Comparison of ENCODE assay signal across 8 mouse cellular contexts in genomic region chr17:66076934-66077333, GRCm38 (mm10). TPM values are rescaled to one million over a fixed set of nuclear protein-coding genes. Genes with fewer than 3 reads are reported as not detected.
DNase-seq lines count a peak whose midpoint lies in the region; ATAC-seq and TF ChIP-seq lines count a peak whose summit lies in the region.

Ankrd12 (minus strand) TSS chr17:66077089.

- peak within 1 kb of the TSS; percentile 63 for H3K27ac ChIP-seq in ES-Bruce4 (ENCODE audit: insufficient read depth, low read length)
- H3K27ac ChIP-seq in forebrain, embryonic 12.5 days = peak within 1 kb of the TSS; percentile 94
- peak within 1 kb of the TSS; percentile 88 for H3K27ac ChIP-seq in heart, postnatal 0 days (ENCODE audit: low read depth)
- peak within 1 kb of the TSS; percentile 99 for H3K27ac ChIP-seq in liver, embryonic 15.5 days (replicated peaks)
- H3K27ac ChIP-seq in neural tube, embryonic 11.5 days (ENCODE audit: low read depth, low read length) = peak within 1 kb of the TSS; percentile 89
- peak within 1 kb of the TSS; percentile 93 for H3K27ac ChIP-seq in stomach, embryonic 16.5 days (ENCODE audit: low read length)

- 0 out of 2 replicates have a peak, but pooled peaks have one; percentile 29 for TF ChIP-seq EP300 in ES-Bruce4 (IDR thresholded peaks at IDR 0.05; ENCODE audit: insufficient read depth, low read depth, low read length)
- TF ChIP-seq EP300 in heart, postnatal 0 days (IDR thresholded peaks at IDR 0.05; ENCODE audit: low read depth) = no peak

- no peaks in the 10 kb centered on the region for H3K9me3 ChIP-seq in ES-Bruce4 (replicated peaks; ENCODE audit: control insufficient read depth, insufficient read depth, low read length, poor library complexity, severe bottlenecking)
- no peaks in the 10 kb centered on the region for H3K9me3 ChIP-seq in forebrain, embryonic 12.5 days
- no peaks in the 10 kb centered on the region for H3K9me3 ChIP-seq in heart, postnatal 0 days (replicated peaks; ENCODE audit: control insufficient read depth, low read length)
- no peaks in the 10 kb centered on the region for H3K9me3 ChIP-seq in liver, embryonic 15.5 days (replicated peaks)
- H3K9me3 ChIP-seq in neural tube, embryonic 11.5 days (ENCODE audit: control insufficient read depth, low read length) = no peaks in the 10 kb centered on the region
- no peaks in the 10 kb centered on the region for H3K9me3 ChIP-seq in stomach, embryonic 16.5 days (replicated peaks; ENCODE audit: control insufficient read depth, low read length)

- peak; percentile 99 for ATAC-seq in forebrain, embryonic 12.5 days (ENCODE audit: low FRiP score)
- ATAC-seq in heart, postnatal 0 days (ENCODE audit: insufficient read depth, low read depth) = peak; percentile 99
- peak; percentile 95 for ATAC-seq in liver, embryonic 15.5 days (ENCODE audit: insufficient read depth)
- ATAC-seq in neural tube, embryonic 11.5 days (ENCODE audit: insufficient read depth, low FRiP score, low TSS enrichment) = peak; percentile 98
- ATAC-seq in stomach, embryonic 16.5 days (ENCODE audit: insufficient read depth, low FRiP score) = peak; percentile 99

- WGBS in forebrain, embryonic 12.5 days = 3% methylated on average over 52 of the region's 53 CpGs
- WGBS in heart, postnatal 0 days = 3% methylated on average over 52 of the region's 53 CpGs
- 2% methylated on average over 53 of the region's 53 CpGs for WGBS in liver, embryonic 15.5 days (ENCODE audit: insufficient replicate concordance)
- WGBS in neural tube, embryonic 11.5 days = under 1% methylated on average over 53 of the region's 53 CpGs
- 3% methylated on average over 51 of the region's 53 CpGs for WGBS in stomach, embryonic 16.5 days

- H3K9ac ChIP-seq in ES-Bruce4 (ENCODE audit: low read depth, poor library complexity, severe bottlenecking) = peak within 1 kb of the TSS; percentile 96
- H3K9ac ChIP-seq in forebrain, embryonic 12.5 days = peak within 1 kb of the TSS; percentile 83
- peak within 1 kb of the TSS; percentile 79 for H3K9ac ChIP-seq in heart, postnatal 0 days (replicated peaks; ENCODE audit: low read depth, low read length)
- H3K9ac ChIP-seq in liver, embryonic 15.5 days = peak within 1 kb of the TSS; percentile 80
- peak within 1 kb of the TSS; percentile 76 for H3K9ac ChIP-seq in neural tube, embryonic 11.5 days (ENCODE audit: low read length)
- peak within 1 kb of the TSS; percentile 90 for H3K9ac ChIP-seq in stomach, embryonic 16.5 days (ENCODE audit: low read length)

- H3K4me1 ChIP-seq in ES-Bruce4 (ENCODE audit: control insufficient read depth, insufficient read depth, low read length) = no peaks in the 10 kb centered on the region
- peaks cover 15% of the 10 kb centered on the region for H3K4me1 ChIP-seq in forebrain, embryonic 12.5 days
- H3K4me1 ChIP-seq in heart, postnatal 0 days (ENCODE audit: control insufficient read depth, insufficient read depth) = peaks cover 3% of the 10 kb centered on the region; the same call in 1 of the 2 replicates
- peaks cover 28% of the 10 kb centered on the region for H3K4me1 ChIP-seq in liver, embryonic 15.5 days (replicated peaks)
- H3K4me1 ChIP-seq in neural tube, embryonic 11.5 days (ENCODE audit: control insufficient read depth, insufficient read depth, low read length) = peaks cover 11% of the 10 kb centered on the region; the same call in 1 of the 2 replicates
- H3K4me1 ChIP-seq in stomach, embryonic 16.5 days (ENCODE audit: control insufficient read depth, insufficient read depth, low read length) = peaks cover 14% of the 10 kb centered on the region; the same call in 1 of the 2 replicates

- H3K27me3 ChIP-seq in ES-Bruce4 (ENCODE audit: control insufficient read depth, insufficient read depth, low read length, poor library complexity, severe bottlenecking) = peaks cover 3% of the 10 kb centered on the region; the same call in 1 of the 2 replicates
- no peaks in the 10 kb centered on the region; the same call in 1 of the 2 replicates for H3K27me3 ChIP-seq in forebrain, embryonic 12.5 days
- H3K27me3 ChIP-seq in heart, postnatal 0 days (ENCODE audit: control insufficient read depth, insufficient read depth, low read length) = no peaks in the 10 kb centered on the region
- no peaks in the 10 kb centered on the region for H3K27me3 ChIP-seq in liver, embryonic 15.5 days
- no peaks in the 10 kb centered on the region for H3K27me3 ChIP-seq in neural tube, embryonic 11.5 days (ENCODE audit: control insufficient read depth, insufficient read depth, low read length)
- H3K27me3 ChIP-seq in stomach, embryonic 16.5 days (ENCODE audit: control insufficient read depth, insufficient read depth, low read length) = no peaks in the 10 kb centered on the region

- TF ChIP-seq POLR2A in ES-Bruce4 (IDR thresholded peaks at IDR 0.05; ENCODE audit: insufficient read depth, low read length) = peak; percentile 33

- H3K4me3 ChIP-seq in ES-Bruce4 (ENCODE audit: low read depth, low read length) = peak within 1 kb of the TSS; percentile 99
- peak within 1 kb of the TSS; percentile 98 for H3K4me3 ChIP-seq in forebrain, embryonic 12.5 days (replicated peaks)
- H3K4me3 ChIP-seq in heart, postnatal 0 days (ENCODE audit: low read depth, low read length) = peak within 1 kb of the TSS; percentile 87
- peak within 1 kb of the TSS; percentile 97 for H3K4me3 ChIP-seq in liver, embryonic 15.5 days (replicated peaks)
- H3K4me3 ChIP-seq in neural tube, embryonic 11.5 days (ENCODE audit: low read depth, low read length) = peak within 1 kb of the TSS; percentile 96
- peak within 1 kb of the TSS; percentile 90 for H3K4me3 ChIP-seq in stomach, embryonic 16.5 days (replicated peaks; ENCODE audit: low read length)

- H3K36me3 ChIP-seq in ES-Bruce4 (ENCODE audit: control insufficient read depth, insufficient read depth, low read length, poor library complexity, severe bottlenecking) = peaks cover 15% of the 10 kb centered on the region
- H3K36me3 ChIP-seq in forebrain, embryonic 12.5 days (replicated peaks) = peaks cover 18% of the 10 kb centered on the region
- peaks cover 36% of the 10 kb centered on the region for H3K36me3 ChIP-seq in heart, postnatal 0 days (replicated peaks; ENCODE audit: control insufficient read depth, insufficient read depth, low read length)
- peaks cover 24% of the 10 kb centered on the region for H3K36me3 ChIP-seq in liver, embryonic 15.5 days (replicated peaks)
- H3K36me3 ChIP-seq in neural tube, embryonic 11.5 days (ENCODE audit: control insufficient read depth, insufficient read depth, low read length) = peaks cover 3% of the 10 kb centered on the region; the same call in 1 of the 2 replicates
- peaks cover 7% of the 10 kb centered on the region; the same call in 1 of the 2 replicates for H3K36me3 ChIP-seq in stomach, embryonic 16.5 days (ENCODE audit: control insufficient read depth, insufficient read depth, low read length)

- peak within 1 kb of the TSS; percentile 87 for H3K4me2 ChIP-seq in forebrain, embryonic 12.5 days
- peak within 1 kb of the TSS; percentile 86 for H3K4me2 ChIP-seq in heart, postnatal 0 days (ENCODE audit: low read depth, low read length)
- peak within 1 kb of the TSS; percentile 98 for H3K4me2 ChIP-seq in liver, embryonic 15.5 days
- H3K4me2 ChIP-seq in neural tube, embryonic 11.5 days (ENCODE audit: low read depth) = peak within 1 kb of the TSS; percentile 81
- H3K4me2 ChIP-seq in stomach, embryonic 16.5 days (ENCODE audit: low read depth, low read length) = peak within 1 kb of the TSS; percentile 88

- DNase-seq in c-Kit-positive CD71-positive TER-119-positive erythroid progenitor cells, embryonic 14.5 days (ENCODE audit: low spot score) = peak; percentile 90
- DNase-seq in heart, postnatal 0 days (ENCODE audit: low spot score) = peak; percentile 89
- DNase-seq in kidney, postnatal 4 days = peak; percentile 96 to 98
- DNase-seq in neural tube, embryonic 11.5 days (ENCODE audit: low spot score) = peak; percentile 95

- no peak for TF ChIP-seq CTCF in ES-Bruce4 (IDR thresholded peaks at IDR 0.05; ENCODE audit: low read depth, low read length)
- no peak for TF ChIP-seq CTCF in heart, postnatal 0 days (IDR thresholded peaks at IDR 0.05; ENCODE audit: low read depth)

RNA-seq across cellular contexts. Expression of gene Ankrd12, which starts in this region (rescaled TPM):
- polyA plus RNA-seq in ES-Bruce4 (2011; ENCODE audit: insufficient read depth, insufficient read length, low read depth, missing spikeins) = 19.5 and 21.8 TPM in 2 replicates
- polyA plus RNA-seq in forebrain, embryonic 12.5 days (2016; fragmentation: Nextera tagmentation; extraction: Ambion mirVana) = 48.0 and 52.9 TPM in 2 replicates
- total RNA-seq in heart, postnatal 0 days (2014; rRNA removed; ENCODE audit: low replicate concordance) = 9.8 and 50.7 TPM in 2 replicates
- 18.2 and 19.7 TPM in 2 replicates for polyA plus RNA-seq in heart, postnatal 0 days (2015; fragmentation: Nextera tagmentation; extraction: Ambion mirVana)
- 6.8 and 8.8 TPM in 2 replicates for polyA plus RNA-seq in liver, embryonic 15.5 days (2015; fragmentation: Nextera tagmentation; extraction: Ambion mirVana)
- 33.2 and 34.7 TPM in 2 replicates for polyA plus RNA-seq in neural tube, embryonic 11.5 days (2014; fragmentation: Nextera tagmentation; extraction: Ambion mirVana)
- polyA plus RNA-seq in stomach, embryonic 16.5 days (2015; fragmentation: Nextera tagmentation; extraction: Ambion mirVana) = 26.8 and 30.3 TPM in 2 replicates

Comparison
In these comparisons a context has a peak if more than half of its experiments do, and no peak if none do; other contexts are left out.
1. Peak in every context shown above with its lines: DNase-seq, ATAC-seq, H3K4me3 ChIP-seq and H3K27ac ChIP-seq.